Mouse (Mus musculus): Measurements from ENCODE around the gene Klre1. TPM values are rescaled to one million over a fixed set of nuclear protein-coding genes. Genes with fewer than 3 reads are reported as not detected.
A peak's percentile ranks its signal among the peaks of the same experiment; 100 is the strongest.

Klre1 gene
- total RNA-seq, 2 experiments from 2014 or later: 0.49 TPM; not detected in 1

DNA sequence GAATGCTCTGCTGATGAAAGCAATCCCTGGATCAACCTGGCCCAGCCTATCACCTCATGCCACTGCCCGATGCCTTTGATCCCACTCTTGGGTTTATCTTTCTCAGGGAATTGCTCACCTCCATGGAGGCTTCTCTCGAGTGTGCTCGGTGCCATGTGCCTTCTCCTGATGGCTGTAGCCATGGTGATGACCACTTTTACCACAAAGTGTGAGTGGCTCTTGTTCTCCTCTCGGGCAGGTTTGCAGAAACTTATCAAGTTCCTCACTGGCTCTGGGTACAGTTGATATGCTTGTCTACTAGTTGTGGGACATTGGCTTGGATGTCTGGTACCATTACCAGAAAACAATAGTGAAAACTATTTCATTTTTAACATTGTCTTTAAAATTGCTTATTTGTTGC, 4.2 kb downstream of the Klre1 start:
- peak; percentile 67 for ATAC-seq (replicated peaks; ENCODE audit: poor library complexity)

DNA sequence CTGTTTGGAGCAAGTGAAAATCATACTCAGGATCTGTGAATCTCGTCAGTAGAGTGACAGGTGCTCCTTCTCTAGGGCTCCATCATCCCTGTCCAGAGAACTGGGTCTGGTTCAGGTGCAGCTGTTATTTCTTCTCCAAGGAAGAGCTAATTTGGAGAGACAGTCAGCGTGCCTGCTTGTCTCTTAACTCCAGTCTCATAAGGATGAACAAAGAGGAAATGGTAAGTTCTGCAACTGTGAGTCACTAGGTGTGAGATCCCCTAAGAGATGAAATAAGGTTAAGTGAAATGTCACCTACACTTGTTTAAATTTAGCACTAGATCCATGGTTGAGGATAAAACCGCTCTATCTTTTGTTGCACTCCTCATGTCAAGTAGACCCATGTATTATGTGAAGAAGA, 5.3 kb downstream of the Klre1 start:
- ATAC-seq (replicated peaks; ENCODE audit: poor library complexity): peak; percentile 37; the same call in 1 of the 2 replicates

- ATAC-seq (replicated peaks; ENCODE audit: poor library complexity): peak; percentile 99
These were observed 13.8 kb downstream of the Klre1 start, which contains the start of gene Klrd1 for GRCm38 (mm10) chr6:129591508-129591907. Gene Klrd1 (plus strand): TSS chr6:129591782.

GRCm38 (mm10) chr6:129608372-129608771, 30.7 kb downstream of the Klre1 start:
- peak; percentile 94 for ATAC-seq (replicated peaks; ENCODE audit: poor library complexity)

DNA sequence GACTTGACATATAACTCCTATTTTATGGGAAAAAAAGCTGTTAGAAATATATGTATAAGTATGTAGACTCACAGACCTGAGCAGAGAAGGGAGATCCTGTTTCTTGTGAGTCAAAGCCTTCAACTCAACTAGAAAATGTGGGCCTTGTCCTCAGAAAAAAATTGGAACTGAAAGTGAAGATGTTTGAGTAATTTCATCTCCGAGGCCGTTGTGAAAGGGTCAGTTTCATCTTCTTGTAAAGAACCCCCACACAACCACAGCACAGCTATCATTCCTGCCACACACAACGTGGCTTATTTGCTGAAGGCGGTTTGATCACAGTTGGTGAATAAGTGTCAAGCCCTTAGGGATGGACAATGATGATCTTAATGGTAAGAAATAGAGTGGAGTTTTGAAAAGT, 46.0 kb downstream of the Klre1 start, which contains the start of gene Klrk1:
Gene Klrk1 (minus strand): TSS at position 130 of the 400 bp plus-strand sequence.
- ATAC-seq (replicated peaks; ENCODE audit: poor library complexity): peak; percentile 80

DNA sequence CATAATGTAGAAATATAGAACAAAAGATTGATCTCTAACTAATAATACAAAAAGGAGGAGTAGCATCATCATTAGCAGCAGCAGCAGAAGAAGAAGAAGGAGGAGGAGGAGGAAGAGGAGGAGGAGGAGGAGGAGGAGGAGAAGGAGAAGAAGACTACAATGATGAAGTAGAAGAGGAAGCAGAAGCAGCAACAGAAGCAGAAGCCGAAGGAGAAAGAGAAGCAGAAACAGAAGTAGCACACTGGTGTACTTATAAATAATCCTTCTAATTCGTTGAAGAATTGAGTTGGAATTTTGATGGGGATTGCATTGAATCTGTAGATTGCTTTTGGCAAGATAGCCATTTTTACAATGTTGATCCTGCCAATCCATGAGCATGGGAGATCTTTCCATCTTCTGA, 53.3 kb downstream of the Klre1 start:
- ATAC-seq (replicated peaks; ENCODE audit: poor library complexity): 0 out of 2 replicates have a peak, but pooled peaks have one; percentile 42

Other genes starting within 250 kb of the Klre1 start
- 0.42 TPM in 1 of 2 replicates, not detected in the other for gene 4922502D21Rik, start 246.1 kb upstream of the Klre1 start, total RNA-seq (2015)
- 0.34 TPM in 1 of 2 replicates, not detected in the other for gene 4922502D21Rik, start 246.1 kb upstream of the Klre1 start, total RNA-seq (2017)
- 726 and 820 TPM in 2 replicates for gene Clec12a, start 235.2 kb upstream of the Klre1 start, total RNA-seq (2015)
- 640 and 745 TPM in 2 replicates for gene Clec12a, start 235.2 kb upstream of the Klre1 start, total RNA-seq (2017)
- not detected in 2 replicates for gene Clec12b, start 192.0 kb upstream of the Klre1 start, total RNA-seq (2015)
- not detected in 2 replicates for gene Clec12b, start 192.0 kb upstream of the Klre1 start, total RNA-seq (2017)
- gene Clec1b, start 180.6 kb upstream of the Klre1 start, total RNA-seq (2015): 0.17 and 0.22 TPM in 2 replicates
- gene Clec1b, start 180.6 kb upstream of the Klre1 start, total RNA-seq (2017): 0.17 and 0.42 TPM in 2 replicates
- 5.2 and 6.3 TPM in 2 replicates for gene Clec9a, start 169.0 kb upstream of the Klre1 start, total RNA-seq (2015)
- gene Clec9a, start 169.0 kb upstream of the Klre1 start, total RNA-seq (2017): 2.0 and 3.4 TPM in 2 replicates
- 0.12 TPM in 1 of 2 replicates, not detected in the other for gene Clec1a, start 125.9 kb upstream of the Klre1 start, total RNA-seq (2015)
- 0.12 and 0.78 TPM in 2 replicates for gene Clec1a, start 125.9 kb upstream of the Klre1 start, total RNA-seq (2017)
- 31.6 and 33.4 TPM in 2 replicates for gene Olr1, start 70.7 kb upstream of the Klre1 start, total RNA-seq (2015)
- 17.3 and 51.7 TPM in 2 replicates for gene Olr1, start 70.7 kb upstream of the Klre1 start, total RNA-seq (2017)
- 0.10 TPM in 1 of 2 replicates, not detected in the other for gene Tmem52b, start 65.3 kb upstream of the Klre1 start, total RNA-seq (2015)
- 0.12 and 1.1 TPM in 2 replicates for gene Tmem52b, start 65.3 kb upstream of the Klre1 start, total RNA-seq (2017)
- gene Gabarapl1, start 44.7 kb upstream of the Klre1 start, total RNA-seq (2015): 19.0 and 19.4 TPM in 2 replicates
- 45.5 and 62.8 TPM in 2 replicates for gene Gabarapl1, start 44.7 kb upstream of the Klre1 start, total RNA-seq (2017)
- 0.78 TPM in 1 of 2 replicates, not detected in the other for gene Klrd1, start 13.9 kb downstream of the Klre1 start, total RNA-seq (2015)
- gene Klrd1, start 13.9 kb downstream of the Klre1 start, total RNA-seq (2017): 2.3 and 2.5 TPM in 2 replicates
- 5.7 and 8.2 TPM in 2 replicates for gene Klrk1, start 46.0 kb downstream of the Klre1 start, total RNA-seq (2015)
- gene Klrk1, start 46.0 kb downstream of the Klre1 start, total RNA-seq (2017): 11.8 and 12.2 TPM in 2 replicates
- gene Klrc3, start 65.4 kb downstream of the Klre1 start, total RNA-seq (2015): not detected in 2 replicates
- not detected in 2 replicates for gene Klrc3, start 65.4 kb downstream of the Klre1 start, total RNA-seq (2017)
- gene Klrc2, start 82.8 kb downstream of the Klre1 start, total RNA-seq (2015): not detected in 2 replicates
- not detected in 2 replicates for gene Klrc2, start 82.8 kb downstream of the Klre1 start, total RNA-seq (2017)
- gene Klrc1, start 101.1 kb downstream of the Klre1 start, total RNA-seq (2015): 0.17 and 0.44 TPM in 2 replicates
- gene Klrc1, start 101.1 kb downstream of the Klre1 start, total RNA-seq (2017): 0.87 TPM in 1 of 2 replicates, not detected in the other
- not detected in 2 replicates for gene Klri1, start 139.2 kb downstream of the Klre1 start, total RNA-seq (2015)
- gene Klri1, start 139.2 kb downstream of the Klre1 start, total RNA-seq (2017): not detected in 2 replicates
- gene Klri2, start 162.6 kb downstream of the Klre1 start, total RNA-seq (2015): 0.15 TPM in 1 of 2 replicates, not detected in the other
- under 0.01 TPM in 1 of 2 replicates, not detected in the other for gene Klri2, start 162.6 kb downstream of the Klre1 start, total RNA-seq (2017)
- gene Gm156, start 206.4 kb downstream of the Klre1 start, total RNA-seq (2015): not detected in 2 replicates
- gene Gm156, start 206.4 kb downstream of the Klre1 start, total RNA-seq (2017): not detected in 2 replicates